Mouse (Mus musculus) layer of hippocampus, adult 9-11 months (tissue): Measurements from ENCODE around the gene Spag7.
A peak's percentile ranks its signal among the peaks of the same experiment; 100 is the strongest.

ENCODE experiments used
- DNase-seq: peaks from one replicate; pipeline ENCODE4 v3.0.0; 2022

Spag7 gene

GRCm38 (mm10) chr11:70639976-70640375, 29.2 kb downstream of the Spag7 start:
- no peak for DNase-seq

DNA sequence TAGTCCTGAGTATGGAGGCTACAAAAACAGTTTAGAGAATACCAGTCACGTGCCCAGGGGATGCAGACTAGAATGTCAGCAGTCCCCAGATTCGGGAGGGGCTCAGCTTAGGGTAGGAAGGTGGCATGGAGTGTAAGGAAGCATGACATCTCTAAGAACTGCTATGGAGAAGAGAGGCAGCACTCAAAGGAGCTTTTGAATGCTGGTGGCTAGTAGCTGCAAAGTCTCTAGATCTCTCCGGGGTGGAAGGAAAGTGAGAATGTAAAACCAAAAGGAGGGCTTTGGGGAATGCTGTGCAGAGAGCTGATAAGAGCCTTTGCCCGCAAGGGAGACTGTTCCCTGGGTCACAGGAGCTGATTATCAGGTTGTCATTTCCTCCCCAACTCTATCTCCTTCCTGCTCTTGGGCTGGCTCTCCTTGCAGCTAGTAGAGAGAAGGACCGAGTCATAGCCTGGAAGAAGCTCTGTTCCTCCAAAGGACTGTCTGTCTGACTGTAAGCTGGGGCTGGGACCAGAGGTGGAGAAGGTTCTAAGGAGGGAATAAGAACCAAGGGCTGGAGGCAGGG, 30.4 kb downstream of the Spag7 start, which contains the start of gene Gp1ba:
Gene Gp1ba (plus strand): TSS at position 409 of the 565 bp plus-strand sequence.
- no peak for DNase-seq

GRCm38 (mm10) chr11:70638293-70638692, 30.9 kb downstream of the Spag7 start:
- DNase-seq: no peak

DNA sequence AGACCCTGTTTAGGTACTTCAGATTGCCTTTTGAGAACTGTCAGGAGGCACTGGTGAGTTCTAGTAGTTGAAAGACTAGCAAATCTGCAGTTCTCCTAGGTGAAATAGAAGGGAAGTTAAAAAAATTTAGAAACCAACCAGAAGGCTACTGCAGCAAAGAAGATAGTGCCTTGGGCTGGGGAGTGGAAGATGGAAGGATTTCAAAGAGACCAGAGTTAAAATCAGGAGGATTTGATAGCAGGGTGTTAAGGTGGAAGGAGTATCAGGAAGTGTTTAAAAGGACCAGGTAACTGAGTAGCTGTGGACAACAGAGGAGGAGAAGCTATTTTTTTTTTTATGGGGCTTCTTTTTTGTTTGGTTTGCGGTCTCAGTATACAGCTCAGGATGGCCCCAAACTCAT, 31.5 kb downstream of the Spag7 start:
- no peak for DNase-seq

DNA sequence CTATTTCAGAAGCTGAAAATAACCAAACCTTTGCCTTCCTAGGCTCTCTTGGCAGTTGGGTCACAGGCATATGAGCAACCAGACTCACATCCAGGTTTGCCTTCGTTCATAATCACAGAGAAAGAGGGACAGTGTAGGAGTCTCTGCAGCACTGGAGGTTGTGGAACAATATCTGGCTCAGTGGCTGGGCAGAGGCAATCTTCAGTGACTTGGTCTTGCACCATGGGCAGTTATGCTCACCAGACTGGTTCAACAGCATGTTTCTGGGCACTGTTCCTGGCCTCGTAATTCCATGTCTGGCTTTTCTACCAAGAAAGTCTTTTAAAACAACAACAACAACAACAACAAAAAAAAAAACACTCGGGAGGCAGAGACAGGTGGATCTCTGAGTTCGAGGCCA, 33.6 kb downstream of the Spag7 start:
- DNase-seq: no peak

- DNase-seq: no peak
These were observed 39.1 kb downstream of the Spag7 start for GRCm38 (mm10) chr11:70630129-70630528.

DNA sequence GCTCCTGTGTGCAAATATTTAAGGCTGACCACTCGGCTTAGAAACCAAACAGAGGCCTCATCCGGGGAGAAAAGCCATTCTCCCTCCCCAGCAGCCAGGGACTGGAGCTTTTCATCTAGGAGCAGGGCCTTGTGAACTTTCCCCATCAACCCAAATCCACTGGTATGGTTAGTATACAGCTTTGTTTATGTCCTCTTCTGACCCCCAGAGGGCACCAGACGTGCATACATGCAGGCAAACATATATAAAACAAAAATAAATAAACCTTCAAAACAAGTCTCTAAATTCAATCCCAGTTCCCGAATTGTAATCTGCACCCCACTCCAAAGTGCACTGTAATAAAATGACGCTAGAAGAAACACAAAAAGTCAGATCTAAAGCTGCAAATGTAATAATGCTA, 39.7 kb downstream of the Spag7 start:
- no peak for DNase-seq

- DNase-seq: no peak
These were observed 40.8 kb downstream of the Spag7 start for GRCm38 (mm10) chr11:70628431-70628830.

GRCm38 (mm10) chr11:70626877-70627276, 42.3 kb downstream of the Spag7 start:
- no peak for DNase-seq

GRCm38 (mm10) chr11:70625473-70625872, 43.7 kb downstream of the Spag7 start:
- DNase-seq: no peak

GRCm38 (mm10) chr11:70623053-70623742, 46.0 kb downstream of the Spag7 start:
- DNase-seq: no peak

DNA sequence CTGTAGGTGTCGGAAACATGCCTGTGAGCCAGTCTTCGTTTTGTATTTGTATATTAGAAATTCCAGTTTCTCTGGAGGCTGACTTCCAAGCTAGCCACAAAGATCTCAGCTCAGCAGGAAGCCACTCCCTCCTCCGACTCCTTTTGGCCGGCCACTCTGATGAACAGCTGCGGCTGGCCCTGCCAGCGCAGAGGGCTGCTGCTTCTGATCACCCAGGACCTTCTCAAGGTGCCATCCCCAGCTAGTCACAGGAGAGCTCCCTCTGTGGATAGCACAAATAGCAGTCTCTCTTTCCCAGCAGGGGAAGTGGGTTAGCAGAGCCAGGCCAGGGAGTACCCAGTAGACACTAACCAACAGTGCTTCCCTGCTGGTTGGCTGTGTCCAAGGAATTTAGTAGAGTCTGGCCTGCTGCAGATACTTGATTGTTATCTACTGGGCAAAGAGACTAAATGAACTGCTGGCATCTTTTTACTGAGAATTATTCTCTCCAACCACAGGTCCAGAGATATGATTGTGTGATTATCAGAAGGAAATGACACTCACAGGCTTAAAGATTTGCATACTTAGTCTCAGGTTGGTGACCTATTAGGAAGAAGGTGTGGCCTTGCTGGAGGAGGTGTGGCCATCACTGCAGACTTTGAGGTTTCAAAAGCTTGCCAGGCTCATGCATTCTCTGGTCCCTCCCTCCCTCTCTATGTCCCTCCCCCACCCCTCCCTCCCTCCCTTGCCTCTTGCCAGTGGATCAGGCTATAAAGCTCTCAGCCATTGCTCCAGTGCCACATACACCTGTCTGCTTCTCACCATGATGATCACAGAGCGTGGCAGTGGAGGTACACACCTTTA, 47.0 kb downstream of the Spag7 start:
- no peak for DNase-seq

DNA sequence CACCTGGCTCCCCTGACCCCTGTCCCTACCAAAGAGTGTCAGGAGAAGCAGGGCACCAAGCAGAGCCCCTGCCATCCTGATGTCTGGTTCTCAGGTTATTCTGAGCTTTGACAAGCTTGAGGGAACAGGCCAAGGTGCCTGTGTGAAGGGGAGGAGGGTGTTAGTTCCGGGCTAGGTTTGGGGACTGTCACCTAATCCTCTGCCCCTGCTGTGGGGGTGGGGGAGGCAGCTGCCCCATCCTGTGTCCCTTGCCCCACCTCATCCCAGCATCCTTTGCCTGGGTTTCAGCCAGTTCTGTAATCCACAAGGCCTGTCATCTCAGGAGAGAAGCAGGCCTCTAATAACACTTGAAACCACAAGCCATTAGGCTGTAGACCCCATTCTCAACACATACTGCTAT, 50.1 kb downstream of the Spag7 start, which contains the start of gene Chrne:
Gene Chrne (minus strand): TSS at position 116 of the 400 bp plus-strand sequence.
- DNase-seq: no peak

- DNase-seq: no peak
These were observed 53.6 kb downstream of the Spag7 start, which contains the start of gene 4930544D05Rik for GRCm38 (mm10) chr11:70615516-70616093. Gene 4930544D05Rik, plus strand, starts transcription at chr11:70615848.

DNA sequence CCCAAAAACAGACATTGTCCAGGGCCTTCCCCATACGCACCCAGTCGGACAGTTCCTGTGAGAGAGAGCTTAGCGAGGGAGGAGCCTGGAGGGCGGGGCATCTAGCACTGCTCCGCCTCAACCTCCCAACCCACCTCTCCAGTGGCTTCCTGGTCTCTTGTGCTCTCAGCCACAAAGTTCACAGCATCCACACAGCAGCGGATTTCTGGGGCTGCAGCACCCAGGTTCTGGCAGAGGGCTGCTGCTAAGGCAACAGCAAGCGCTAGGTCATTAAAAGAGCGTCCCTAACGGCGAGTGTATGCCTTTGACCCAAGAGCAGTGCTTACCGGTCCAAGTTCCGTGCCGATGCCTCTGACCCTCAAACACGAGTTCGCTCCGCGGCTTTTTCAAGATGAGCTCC, 54.1 kb downstream of the Spag7 start:
- DNase-seq: peak; percentile 64
